Mouse (Mus musculus): Measurements from ENCODE around the gene Ralgds.

Gene Ralgds

GRCm38 (mm10) chr2:28601720-28602590, 89.0 kb downstream of the Ralgds start:
- CTCF ChIA-PET, result no interaction called here

Measured in spleen, embryonic (tissue).